Mouse (Mus musculus) small intestine, adult 2 months (tissue): Measurements from ENCODE around the gene Ppp1r10. TPM values are rescaled to one million over a fixed set of nuclear protein-coding genes. Genes with fewer than 3 reads are reported as not detected.
A peak's percentile ranks its signal among the peaks of the same experiment; 100 is the strongest.

Source experiments
- H3K27ac ChIP-seq: fragments of 200-500 bp; 2 replicates; pipeline ENCODE4 v1.5.1; 2012; ENCODE audit warnings: low read depth, low read length, control low read depth, inconsistent platforms; ENCODE audit not compliant: insufficient read depth
- H3K27me3 ChIP-seq: fragments of 200-500 bp; 2 replicates; pipeline ENCODE4 v1.6.1; 2012; ENCODE audit warnings: mild to moderate bottlenecking, moderate library complexity, low read length, inconsistent platforms; ENCODE audit not compliant: control insufficient read depth, insufficient read depth
- H3K36me3 ChIP-seq: fragments of 200-500 bp; 2 replicates; pipeline ENCODE4 v1.6.1; 2012; ENCODE audit warnings: mild to moderate bottlenecking, low read length, control low read depth, inconsistent platforms; ENCODE audit not compliant: control insufficient read depth, insufficient read depth
- H3K4me1 ChIP-seq: fragments of 200-500 bp; 2 replicates; pipeline ENCODE4 v1.6.1; 2012; ENCODE audit warnings: low read length, inconsistent platforms, mixed read lengths; ENCODE audit not compliant: control insufficient read depth, insufficient read depth, insufficient read length
- H3K4me3 ChIP-seq: fragments of 200-500 bp; 2 replicates; pipeline ENCODE4 v1.5.1; 2012; ENCODE audit warnings: low read depth, mild to moderate bottlenecking, control low read depth, inconsistent platforms, low read length, moderate library complexity
- CTCF ChIP-seq: fragments of 200-500 bp; IDR thresholded peaks from 2 replicates; pipeline ENCODE4 v1.5.1; 2012; ENCODE audit warnings: low read depth, mild to moderate bottlenecking, control low read depth, inconsistent platforms, low read length, moderate library complexity, mixed read lengths; ENCODE audit not compliant: insufficient replicate concordance, insufficient read length; ENCODE audit errors: extremely low read depth
- POLR2A ChIP-seq: fragments of 200-500 bp; IDR thresholded peaks from 2 replicates; pipeline ENCODE4 v1.6.1; 2012; ENCODE audit warnings: low read depth, mild to moderate bottlenecking, control low read depth, inconsistent platforms, low read length, moderate library complexity
- WGBS: fragments of 180-500 bp; shearing (Covaris S2); methylation state at CpG from one replicate; pipeline ENCODE4 v1.1.7; 2018; 5-methylcytosine and 5-hydroxymethylcytosine counted together
- polyA plus RNA-seq: library from polyadenylated mRNA; depleted of rRNA; stranded (reverse); fragments of >200 nt; gene quantifications from 2 replicates; pipeline ENCODE4 v1.2.3, GENCODE M21; 2012; rRNA removed

Gene Ppp1r10
- 15.1 and 33.3 TPM in 2 replicates for polyA plus RNA-seq

GRCm38 (mm10) chr17:35916297-35917142 lies at the start of gene Ppp1r10, which contains the start of gene Mrps18b:
Ppp1r10 (plus strand) TSS chr17:35916434.
Mrps18b (minus strand) TSS chr17:35916389.
- Histone ChIP-seq H3K36me3 (peaks cover 28% of the 10 kb centered on the region), H3K4me1 (peaks cover 9% of the 10 kb centered on the region), H3K27ac (peak within 1 kb of the TSS; percentile 97), H3K27me3 (no peaks in the 10 kb centered on the region), H3K4me3 (peak within 1 kb of the TSS; percentile 81)
- WGBS: under 1% methylated on average over 83 of the region's 83 CpGs
- TF ChIP-seq CTCF (no peak), POLR2A (peak; percentile 100)

- H3K27ac ChIP-seq: peak overlapping the region; percentile 90
- H3K4me1 ChIP-seq: peaks cover 16% of the 10 kb centered on the region
- no peaks in the 10 kb centered on the region for H3K36me3 ChIP-seq
- 12% methylated on average over 26 of the region's 26 CpGs for WGBS
- TF ChIP-seq CTCF (peak; percentile 45; the same call in 1 of the 2 replicates), POLR2A (no peak; the same call in 1 of the 2 replicates)
- no peaks in the 10 kb centered on the region for H3K27me3 ChIP-seq
- H3K4me3 ChIP-seq: peak overlapping the region; percentile 74
Measured at GRCm38 (mm10) chr17:35866911-35867890, 49.0 kb upstream of the Ppp1r10 start.

- Histone ChIP-seq H3K27ac (peak overlapping the region; percentile 90), H3K4me3 (peak overlapping the region; percentile 74), H3K4me1 (peaks cover 16% of the 10 kb centered on the region), H3K27me3 (no peaks in the 10 kb centered on the region), H3K36me3 (no peaks in the 10 kb centered on the region)
- no peak for TF ChIP-seq CTCF
- peak; percentile 19; the same call in 1 of the 2 replicates for TF ChIP-seq POLR2A
- 55% methylated on average over 17 of the region's 17 CpGs for WGBS
Measured at GRCm38 (mm10) chr17:35868165-35868820, 47.9 kb upstream of the Ppp1r10 start.

- Histone ChIP-seq H3K4me1 (peaks cover 16% of the 10 kb centered on the region), H3K36me3 (no peaks in the 10 kb centered on the region), H3K4me3 (peak overlapping the region; percentile 74), H3K27me3 (no peaks in the 10 kb centered on the region), H3K27ac (peak overlapping the region; percentile 80)
- no peak for TF ChIP-seq POLR2A
- TF ChIP-seq CTCF: no peak
- WGBS: 20% methylated on average over 7 of the region's 7 CpGs
Measured at GRCm38 (mm10) chr17:35868961-35869345, 47.3 kb upstream of the Ppp1r10 start.

GRCm38 (mm10) chr17:35869346-35870067 lies 46.7 kb upstream of the Ppp1r10 start:
- H3K27me3 ChIP-seq: no peaks in the 10 kb centered on the region
- TF ChIP-seq POLR2A: no peak; the same call in 1 of the 2 replicates
- no peak for TF ChIP-seq CTCF
- 7% methylated on average over 7 of the region's 7 CpGs for WGBS
- peak overlapping the region; percentile 74 for H3K4me3 ChIP-seq
- H3K4me1 ChIP-seq: peaks cover 16% of the 10 kb centered on the region
- H3K36me3 ChIP-seq: no peaks in the 10 kb centered on the region
- H3K27ac ChIP-seq: peak overlapping the region; percentile 94

GRCm38 (mm10) chr17:35870151-35870883 lies 45.9 kb upstream of the Ppp1r10 start:
- no peaks in the 10 kb centered on the region for H3K36me3 ChIP-seq
- peaks cover 16% of the 10 kb centered on the region for H3K4me1 ChIP-seq
- 59% methylated on average over 9 of the region's 9 CpGs for WGBS
- peak overlapping the region; percentile 96 for H3K27ac ChIP-seq
- TF ChIP-seq CTCF (no peak), POLR2A (no peak)
- no peaks in the 10 kb centered on the region for H3K27me3 ChIP-seq
- H3K4me3 ChIP-seq: peak overlapping the region; percentile 50
